Mouse (Mus musculus) liver, postnatal 0 days (tissue): ENCODE data around the gene Anapc1.

Experiments used
- CTCF ChIP-seq: sonication (generic); IDR thresholded peaks from 2 replicates; pipeline ENCODE4 v1.5.1; 2016; ENCODE audit warnings: antibody characterized with exemption, low read depth
- EP300 ChIP-seq: IDR thresholded peaks from 2 replicates; pipeline ENCODE4 v1.6.1; 2016; ENCODE audit warnings: antibody characterized with exemption, low read depth, mild to moderate bottlenecking

- TF ChIP-seq CTCF (peak; percentile 23; the same call in 1 of the 2 replicates), EP300 (no peak)
These were observed 7.4 kb upstream of the Anapc1 start for GRCm38 (mm10) chr2:128694548-128694947.
